Mouse (Mus musculus) midbrain, embryonic 10.5 days (tissue): ENCODE measurements at regions not wholly inside any gene's neighbourhood (a gene's known extent, or its start where the extent isn't known, plus 50 kb on each side); places are given as distances from the start of the nearest gene placed in this dataset.

ENCODE experiments used
- DNase-seq: peaks from one replicate; pipeline ENCODE4 v3.0.0-alpha.2; 2017; ENCODE audit warnings: low spot score
- H3K27ac ChIP-seq: fragments of 300-500 bp; sonication (generic); replicated peaks from 2 replicates; pipeline ENCODE4 v1.5.1; 2016; ENCODE audit warnings: mild to moderate bottlenecking
- H3K27me3 ChIP-seq: fragments of 300-500 bp; sonication (generic); 2 replicates; pipeline ENCODE4 v1.6.1; 2016; ENCODE audit warnings: low read depth, mild to moderate bottlenecking; ENCODE audit not compliant: poor library complexity, severe bottlenecking
- H3K36me3 ChIP-seq: fragments of 300-500 bp; sonication (generic); 2 replicates; pipeline ENCODE4 v1.6.1; 2016; ENCODE audit warnings: mild to moderate bottlenecking, moderate library complexity
- H3K4me1 ChIP-seq: fragments of 300-500 bp; sonication (generic); 2 replicates; pipeline ENCODE4 v1.6.1; 2016
- H3K4me3 ChIP-seq: fragments of 300-500 bp; sonication (generic); 2 replicates; pipeline ENCODE4 v1.5.1; 2016; ENCODE audit warnings: mild to moderate bottlenecking, moderate library complexity
- H3K9me3 ChIP-seq: fragments of 300-500 bp; sonication (generic); replicated peaks from 2 replicates; pipeline ENCODE4 v1.6.1; 2016; ENCODE audit warnings: mild to moderate bottlenecking
- WGBS: fragments of 180-500 bp; shearing (Covaris S2); methylation state at CpG from one replicate; pipeline ENCODE4 v1.1.7; 2016; 5-methylcytosine and 5-hydroxymethylcytosine counted together

DNA sequence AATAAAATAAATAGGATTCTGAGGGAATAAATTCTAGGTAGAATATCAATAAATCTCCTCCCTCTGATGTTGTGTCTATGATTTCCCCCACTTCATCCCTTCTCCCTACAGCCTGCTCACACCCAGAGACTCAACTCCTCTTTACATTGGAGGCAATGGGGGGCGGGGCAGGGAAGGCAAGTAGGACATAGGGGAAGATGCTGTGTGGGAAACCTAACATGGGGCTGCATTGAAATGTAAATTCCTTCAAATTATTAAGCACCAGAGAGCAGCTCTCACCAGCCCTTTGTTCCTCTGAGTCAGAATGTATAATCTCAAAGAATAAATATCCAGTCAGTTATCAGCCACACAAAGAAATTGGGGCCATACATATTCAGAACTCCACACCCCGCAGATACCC, 91.6 kb downstream of the Nuf2 start:
- no peaks in the 10 kb centered on the region for H3K36me3 ChIP-seq
- H3K9me3 ChIP-seq, result no peaks in the 10 kb centered on the region
- no peak for DNase-seq
- H3K27ac ChIP-seq, result peak overlapping the region; percentile 71; the same call in 1 of the 2 replicates
- no peak overlapping the region for H3K4me3 ChIP-seq
- H3K27me3 ChIP-seq, result no peaks in the 10 kb centered on the region
- 78% methylated on average over 2 of the region's 2 CpGs for WGBS
- H3K4me1 ChIP-seq, result peaks cover 19% of the 10 kb centered on the region

DNA sequence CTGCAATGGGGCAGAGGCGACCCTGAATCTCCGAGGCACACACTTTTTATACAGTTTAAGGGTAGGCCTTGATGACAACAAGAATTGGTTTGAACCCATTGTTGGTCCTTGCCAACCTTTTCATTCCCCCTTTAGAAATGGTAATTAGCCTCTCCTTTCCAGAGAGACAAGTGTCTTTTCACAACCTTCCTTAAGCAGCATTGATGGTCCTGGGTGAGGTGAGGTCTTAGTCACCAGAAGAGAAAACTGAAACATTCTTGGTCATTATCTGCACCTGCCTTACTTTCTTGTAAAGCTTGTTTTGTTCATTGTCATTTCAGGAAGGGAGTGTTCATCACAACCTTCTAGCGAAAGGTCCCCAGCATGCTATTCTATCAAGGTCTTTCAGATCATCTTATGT, 93.3 kb downstream of the Nuf2 start:
- Histone ChIP-seq H3K36me3 (no peaks in the 10 kb centered on the region), H3K27ac (no peak overlapping the region), H3K9me3 (no peaks in the 10 kb centered on the region), H3K27me3 (no peaks in the 10 kb centered on the region), H3K4me1 (peaks cover 19% of the 10 kb centered on the region), H3K4me3 (no peak overlapping the region)
- DNase-seq, result no peak
- WGBS, result 76% methylated on average over 3 of the region's 3 CpGs

DNA sequence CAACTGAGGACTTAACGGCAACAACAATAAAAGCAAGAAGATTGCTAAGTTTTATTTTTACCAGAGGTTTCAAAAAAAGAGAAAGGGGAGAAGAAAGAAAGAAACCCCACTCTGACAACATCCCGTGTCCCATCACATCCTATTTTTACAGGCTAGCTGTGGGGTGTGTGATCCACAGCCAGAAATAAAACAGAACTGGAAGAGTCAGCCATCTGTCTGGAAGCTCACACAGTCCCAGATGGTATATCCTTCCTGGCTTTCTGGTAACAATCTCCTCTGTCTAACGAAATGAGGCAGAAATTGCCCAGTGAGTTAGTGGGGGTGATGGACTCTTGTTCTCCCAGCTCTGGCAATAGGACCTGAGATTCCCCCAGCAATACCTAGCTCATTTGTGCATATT, 108.9 kb downstream of the Nuf2 start:
- H3K4me3 ChIP-seq, result no peak overlapping the region
- 77% methylated on average over 3 of the region's 3 CpGs for WGBS
- DNase-seq, result no peak
- H3K9me3 ChIP-seq, result no peaks in the 10 kb centered on the region
- H3K4me1 ChIP-seq, result no peaks in the 10 kb centered on the region
- no peaks in the 10 kb centered on the region for H3K27me3 ChIP-seq
- no peaks in the 10 kb centered on the region for H3K36me3 ChIP-seq
- no peak overlapping the region for H3K27ac ChIP-seq

DNA sequence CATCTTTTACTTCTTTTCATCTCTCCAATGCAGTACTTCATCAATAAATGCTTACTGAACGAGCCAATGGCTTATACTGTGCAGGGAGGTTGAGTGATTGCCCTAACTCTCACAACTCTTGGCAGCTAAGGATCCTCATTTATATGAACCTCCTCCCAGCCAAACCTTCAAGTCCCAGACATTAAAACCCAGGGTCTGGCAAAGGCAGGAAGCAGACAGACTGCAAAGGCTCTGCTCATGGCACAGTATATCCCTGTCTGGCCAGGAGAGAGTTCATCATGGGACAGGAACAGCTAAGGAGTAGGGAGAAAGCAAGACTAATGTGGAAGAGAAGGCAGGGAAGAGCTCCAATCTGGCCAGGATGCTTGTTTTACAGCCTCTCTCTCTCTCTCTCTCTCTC, 109.6 kb downstream of the Nuf2 start:
- no peaks in the 10 kb centered on the region for H3K36me3 ChIP-seq
- 71% methylated on average over 1 of the region's 1 CpGs for WGBS
- H3K27me3 ChIP-seq, result no peaks in the 10 kb centered on the region
- no peaks in the 10 kb centered on the region for H3K4me1 ChIP-seq
- no peaks in the 10 kb centered on the region for H3K9me3 ChIP-seq
- no peak overlapping the region for H3K27ac ChIP-seq
- H3K4me3 ChIP-seq, result no peak overlapping the region
- no peak for DNase-seq

DNA sequence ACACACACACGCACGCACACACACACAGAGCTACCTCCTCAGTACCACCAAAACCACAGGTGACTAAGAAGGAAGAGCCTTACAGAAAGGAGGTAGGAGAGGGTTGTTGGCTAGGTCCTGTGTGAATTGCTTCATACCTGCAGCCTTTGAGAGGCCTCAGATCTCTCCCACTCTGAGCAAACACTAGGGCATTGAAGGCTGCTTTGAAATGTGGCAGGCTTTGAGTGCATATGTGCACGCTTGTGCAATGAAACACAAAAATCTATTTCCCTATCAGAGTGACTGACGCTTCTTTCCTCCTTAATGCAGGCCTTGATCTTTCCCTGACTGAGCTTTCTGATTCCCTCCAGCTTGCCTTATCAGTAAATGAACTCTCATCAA, 112.6 kb downstream of the Nuf2 start:
- WGBS, result 96% methylated on average over 4 of the region's 4 CpGs
- H3K27me3 ChIP-seq, result no peaks in the 10 kb centered on the region
- H3K27ac ChIP-seq, result no peak overlapping the region
- no peak for DNase-seq
- H3K9me3 ChIP-seq, result no peaks in the 10 kb centered on the region
- H3K4me3 ChIP-seq, result no peak overlapping the region
- no peaks in the 10 kb centered on the region for H3K4me1 ChIP-seq
- no peaks in the 10 kb centered on the region for H3K36me3 ChIP-seq

DNA sequence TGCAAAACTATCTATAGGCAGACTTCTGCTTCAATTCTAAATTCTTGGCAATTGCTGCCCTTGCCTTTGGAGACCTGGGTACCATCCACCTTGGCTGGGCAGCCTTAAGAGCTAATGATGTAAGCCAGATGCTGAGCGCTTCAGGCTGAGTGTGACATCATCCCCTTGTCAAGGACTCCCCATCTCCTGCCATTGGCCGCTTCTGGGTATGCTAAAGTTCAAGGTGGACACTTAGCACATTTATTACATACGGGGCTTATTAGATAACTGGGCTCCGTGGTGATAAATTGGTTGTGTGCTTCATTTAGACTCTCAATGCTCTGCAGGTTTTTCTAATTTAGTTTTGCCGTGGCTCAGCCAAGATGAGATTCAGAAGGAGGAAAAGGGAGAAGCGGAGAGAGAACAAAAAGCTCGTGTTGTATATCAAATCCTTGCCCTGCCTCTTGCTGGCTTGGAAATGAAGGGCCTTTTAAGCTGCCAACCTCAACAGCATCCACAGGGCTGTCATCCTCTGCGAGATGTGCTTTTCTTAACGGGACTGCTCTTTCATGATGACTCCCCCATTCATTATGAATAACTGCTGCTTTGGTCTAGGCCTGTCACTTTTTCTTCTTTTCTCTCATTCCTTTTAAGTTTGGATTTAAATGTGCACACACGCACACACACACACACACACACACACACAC, 113.1 kb downstream of the Nuf2 start:
- no peak overlapping the region for H3K4me3 ChIP-seq
- 88% methylated on average over 10 of the region's 10 CpGs for WGBS
- no peaks in the 10 kb centered on the region for H3K36me3 ChIP-seq
- no peak overlapping the region for H3K27ac ChIP-seq
- no peaks in the 10 kb centered on the region for H3K4me1 ChIP-seq
- no peak for DNase-seq
- no peaks in the 10 kb centered on the region for H3K27me3 ChIP-seq
- H3K9me3 ChIP-seq, result no peaks in the 10 kb centered on the region

DNA sequence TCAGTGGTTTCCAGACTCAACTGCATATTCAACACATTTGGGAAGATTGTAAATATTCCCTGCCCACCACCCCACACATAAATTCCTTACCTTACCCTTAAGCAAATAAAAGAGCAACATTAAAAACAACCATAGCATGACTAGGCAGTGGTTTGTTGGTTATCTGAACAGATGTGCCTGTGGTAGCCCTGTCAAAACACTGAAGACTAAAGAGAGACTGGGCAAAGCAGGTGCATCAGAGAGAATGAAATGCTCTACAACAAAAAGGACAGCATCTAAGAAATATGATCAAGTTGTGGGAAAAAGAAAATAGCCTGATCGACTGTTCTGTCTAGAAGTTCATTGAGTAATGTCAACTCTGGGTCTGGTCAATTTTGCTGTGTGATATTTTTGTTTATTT, 114.6 kb downstream of the Nuf2 start:
- H3K36me3 ChIP-seq, result no peaks in the 10 kb centered on the region
- H3K4me1 ChIP-seq, result no peaks in the 10 kb centered on the region
- H3K9me3 ChIP-seq, result no peaks in the 10 kb centered on the region
- 81% methylated on average over 1 of the region's 1 CpGs for WGBS
- H3K4me3 ChIP-seq, result no peak overlapping the region
- no peak for DNase-seq
- no peak overlapping the region for H3K27ac ChIP-seq
- no peaks in the 10 kb centered on the region for H3K27me3 ChIP-seq

DNA sequence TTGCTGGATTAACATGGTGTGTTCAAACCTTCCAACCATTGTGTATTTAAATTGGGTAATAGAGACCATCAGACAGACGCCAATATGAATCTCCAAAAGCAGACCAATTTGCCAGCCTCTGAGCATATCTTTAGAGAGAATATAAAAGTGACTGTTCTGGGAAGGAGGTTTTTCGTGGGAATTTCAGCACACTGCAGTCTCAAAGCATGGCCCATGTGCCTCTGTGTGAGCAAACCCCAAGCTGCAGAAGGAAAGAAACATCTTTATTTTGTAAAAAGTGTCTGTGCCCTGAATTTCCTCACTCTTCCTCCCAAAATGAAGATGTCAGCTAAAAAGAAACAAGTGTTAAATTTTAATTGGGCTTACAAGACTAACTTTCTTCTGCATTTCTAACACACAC, 123.1 kb downstream of the Nuf2 start:
- 76% methylated on average over 2 of the region's 2 CpGs for WGBS
- no peaks in the 10 kb centered on the region for H3K36me3 ChIP-seq

DNA sequence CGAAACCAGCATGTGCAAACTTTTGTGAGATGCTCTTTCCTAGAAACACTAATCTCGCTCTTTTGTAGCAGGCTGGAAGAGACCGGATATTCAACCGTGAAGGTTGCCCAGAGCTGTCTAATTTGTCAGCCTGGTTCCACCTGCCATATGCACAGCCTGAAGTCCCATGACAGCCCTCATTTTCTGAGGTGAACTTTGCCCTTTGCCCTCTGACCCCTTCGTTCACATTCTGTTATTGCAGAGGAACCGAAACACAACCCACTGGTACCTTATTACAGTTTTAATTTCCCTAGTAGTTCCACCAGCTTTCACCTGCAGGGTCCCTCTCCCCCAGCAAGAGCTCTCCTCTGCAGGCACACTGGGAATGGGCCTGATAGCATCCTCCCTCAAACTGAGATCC, 130.4 kb downstream of the Nuf2 start:
- H3K36me3 ChIP-seq, result no peaks in the 10 kb centered on the region
- no peak overlapping the region for H3K27ac ChIP-seq
- H3K27me3 ChIP-seq, result no peaks in the 10 kb centered on the region
- 68% methylated on average over 6 of the region's 6 CpGs for WGBS
- no peak for DNase-seq
- peaks cover 10% of the 10 kb centered on the region for H3K4me1 ChIP-seq
- no peaks in the 10 kb centered on the region for H3K9me3 ChIP-seq
- no peak overlapping the region for H3K4me3 ChIP-seq

More for the DNA sequence above, 123.1 kb downstream of the Nuf2 start:
- no peak for DNase-seq
- no peak overlapping the region for H3K27ac ChIP-seq
- H3K4me3 ChIP-seq, result no peak overlapping the region
- H3K4me1 ChIP-seq, result no peaks in the 10 kb centered on the region
- no peaks in the 10 kb centered on the region for H3K27me3 ChIP-seq
- H3K9me3 ChIP-seq, result no peaks in the 10 kb centered on the region

DNA sequence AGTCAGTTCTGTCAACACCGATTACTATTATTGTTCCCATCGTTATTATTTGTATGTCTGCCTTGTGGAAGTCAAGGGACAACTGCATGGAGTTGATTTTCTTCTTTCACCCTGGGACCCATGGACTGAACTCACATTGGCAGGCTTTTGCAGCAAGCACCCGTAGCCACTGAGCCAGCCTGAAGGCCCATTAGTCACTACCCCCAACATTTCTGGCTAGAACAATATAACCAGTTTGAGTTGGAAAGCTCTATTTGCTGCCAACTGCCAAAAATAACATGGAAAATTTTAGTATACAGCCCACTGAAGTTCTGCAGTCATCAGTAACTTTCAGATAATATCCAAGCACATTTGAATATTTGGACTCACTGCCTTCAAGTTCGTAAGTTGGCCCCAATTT, 133.9 kb downstream of the Nuf2 start:
- no peaks in the 10 kb centered on the region for H3K27me3 ChIP-seq
- H3K9me3 ChIP-seq, result no peaks in the 10 kb centered on the region
- peaks cover 10% of the 10 kb centered on the region for H3K4me1 ChIP-seq
- no peak overlapping the region for H3K27ac ChIP-seq
- no peak for DNase-seq
- no peak overlapping the region for H3K4me3 ChIP-seq
- H3K36me3 ChIP-seq, result no peaks in the 10 kb centered on the region
- 91% methylated on average over 4 of the region's 4 CpGs for WGBS

DNA sequence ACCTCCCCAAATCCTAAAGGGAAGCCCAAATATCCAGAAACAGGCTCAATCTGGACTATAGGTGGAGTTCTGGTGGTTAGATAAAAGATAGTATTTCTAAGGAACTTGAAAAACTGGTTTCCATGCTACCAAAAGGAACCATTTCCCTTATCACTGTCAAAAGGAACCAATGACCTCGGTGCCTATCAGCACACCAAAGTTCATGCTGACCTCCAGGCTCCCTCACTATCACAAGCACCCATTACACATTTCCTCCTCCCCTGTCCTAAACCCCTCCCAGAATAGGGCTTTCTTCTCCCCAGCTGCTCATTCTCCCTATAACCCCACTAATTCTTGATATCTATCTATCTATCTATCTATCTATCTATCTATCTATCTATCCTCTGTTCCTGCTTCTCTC, 144.2 kb downstream of the Nuf2 start:
- H3K27me3 ChIP-seq, result no peaks in the 10 kb centered on the region
- peaks cover 17% of the 10 kb centered on the region for H3K4me1 ChIP-seq
- H3K36me3 ChIP-seq, result no peaks in the 10 kb centered on the region
- H3K27ac ChIP-seq, result peak overlapping the region; percentile 59
- WGBS, result 79% methylated on average over 1 of the region's 1 CpGs
- H3K9me3 ChIP-seq, result no peaks in the 10 kb centered on the region
- no peak overlapping the region for H3K4me3 ChIP-seq
- DNase-seq, result no peak

DNA sequence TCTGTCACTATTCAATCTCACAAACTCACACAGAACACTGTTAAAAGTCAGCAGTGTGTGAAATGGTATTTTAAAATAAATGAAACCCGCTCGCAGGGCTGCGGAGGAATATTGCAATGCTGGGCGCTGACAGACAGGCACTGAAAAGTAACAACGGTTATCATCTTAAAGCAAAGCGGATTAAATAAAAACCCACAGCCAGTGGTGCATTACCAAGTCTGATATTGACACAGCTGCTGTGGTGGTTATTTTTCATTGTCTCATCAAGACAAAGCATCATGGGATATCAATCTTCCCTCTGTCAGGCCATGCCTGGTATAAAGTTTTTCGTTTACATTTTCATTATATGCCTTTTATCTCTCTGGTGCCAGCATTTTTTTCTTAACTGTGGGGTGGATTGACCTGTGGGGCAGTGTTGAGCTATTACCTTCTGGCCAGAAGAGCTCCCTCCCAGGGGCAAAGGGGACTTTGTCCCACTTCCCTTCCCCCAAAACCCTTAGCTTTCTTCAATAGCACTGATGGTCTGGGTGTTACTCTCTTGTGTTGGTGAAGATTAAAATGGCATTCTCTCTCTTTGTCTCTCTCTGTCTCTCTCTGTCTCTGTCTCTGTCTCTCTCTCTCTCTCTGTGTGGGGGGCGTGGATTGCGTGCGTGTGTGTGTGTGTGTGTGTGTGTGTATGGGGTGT, 145.4 kb downstream of the Nuf2 start:
- WGBS, result 82% methylated on average over 10 of the region's 10 CpGs
- peak overlapping the region; percentile 59; the same call in 1 of the 2 replicates for H3K27ac ChIP-seq
- no peaks in the 10 kb centered on the region for H3K27me3 ChIP-seq
- peaks cover 17% of the 10 kb centered on the region for H3K4me1 ChIP-seq
- no peaks in the 10 kb centered on the region for H3K36me3 ChIP-seq
- H3K4me3 ChIP-seq, result no peak overlapping the region
- no peak for DNase-seq
- H3K9me3 ChIP-seq, result no peaks in the 10 kb centered on the region

DNA sequence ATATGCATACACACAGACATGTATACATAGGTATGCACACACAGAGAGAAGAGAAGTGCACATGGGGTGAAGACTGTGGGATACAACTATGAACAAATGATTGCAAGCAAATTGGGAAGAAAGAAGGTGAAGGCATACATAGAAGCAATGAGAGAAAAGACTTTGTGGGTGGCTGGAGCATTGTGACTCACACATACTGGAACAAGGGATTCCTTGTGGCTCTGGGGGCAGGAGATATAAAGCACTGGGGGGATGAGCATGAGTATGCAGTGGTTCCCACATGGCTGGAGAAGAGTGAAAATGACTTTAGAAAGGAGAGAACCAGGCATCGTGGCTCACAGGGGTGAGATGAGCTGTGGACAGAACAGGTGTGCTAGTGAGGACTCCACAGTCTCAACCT, 156.6 kb downstream of the Nuf2 start:
- H3K4me3 ChIP-seq, result no peak overlapping the region
- WGBS, result 85% methylated on average over 1 of the region's 1 CpGs
- H3K36me3 ChIP-seq, result no peaks in the 10 kb centered on the region
- no peaks in the 10 kb centered on the region for H3K27me3 ChIP-seq
- H3K27ac ChIP-seq, result no peak overlapping the region
- H3K9me3 ChIP-seq, result no peaks in the 10 kb centered on the region
- DNase-seq, result no peak
- no peaks in the 10 kb centered on the region for H3K4me1 ChIP-seq
